Mouse (Mus musculus) heart, postnatal 0 days (tissue): ENCODE results near the gene Btn2a2. TPM values are rescaled to one million over a fixed set of nuclear protein-coding genes. Genes with fewer than 3 reads are reported as not detected.

Source experiments
- ATAC-seq: fragments of 200-750 bp; cut with Nextera tagmentation; 2 replicates; pipeline ENCODE4 v1.8.0; 2017; ENCODE audit warnings: low read depth, moderate number of reproducible peaks, moderate library complexity; ENCODE audit not compliant: insufficient read depth
- DNase-seq: peaks from one replicate; pipeline ENCODE4 v3.0.0-alpha.2; 2016; ENCODE audit warnings: low spot score
- H3K27ac ChIP-seq: fragments of 300-500 bp; sonication (generic); 2 replicates; pipeline ENCODE4 v1.5.1; 2014; ENCODE audit warnings: low read depth, mild to moderate bottlenecking
- H3K27me3 ChIP-seq: fragments of 300-500 bp; sonication (generic); 2 replicates; pipeline ENCODE4 v1.6.1; 2014; ENCODE audit warnings: low read length, mixed read lengths; ENCODE audit not compliant: control insufficient read depth, insufficient read depth
- H3K36me3 ChIP-seq: fragments of 300-500 bp; sonication (generic); replicated peaks from 2 replicates; pipeline ENCODE4 v1.6.1; 2014; ENCODE audit warnings: low read length, mixed read lengths; ENCODE audit not compliant: control insufficient read depth, insufficient read depth
- H3K4me1 ChIP-seq: fragments of 300-500 bp; sonication (generic); 2 replicates; pipeline ENCODE4 v1.6.1; 2014; ENCODE audit warnings: antibody characterized with exemption; ENCODE audit not compliant: control insufficient read depth, insufficient read depth
- H3K4me2 ChIP-seq: fragments of 300-500 bp; sonication (generic); 2 replicates; pipeline ENCODE4 v1.6.1; 2014; ENCODE audit warnings: low read depth, mild to moderate bottlenecking, low read length, moderate library complexity
- H3K4me3 ChIP-seq: fragments of 300-500 bp; sonication (generic); 2 replicates; pipeline ENCODE4 v1.5.1; 2014; ENCODE audit warnings: low read depth, low read length
- H3K9ac ChIP-seq: fragments of 300-500 bp; sonication (generic); replicated peaks from 2 replicates; pipeline ENCODE4 v1.6.1; 2014; ENCODE audit warnings: low read depth, low read length, mixed read lengths
- H3K9me3 ChIP-seq: fragments of 300-500 bp; sonication (generic); replicated peaks from 2 replicates; pipeline ENCODE4 v1.6.1; 2016; ENCODE audit warnings: low read length; ENCODE audit not compliant: control insufficient read depth
- CTCF ChIP-seq: IDR thresholded peaks from 2 replicates; pipeline ENCODE4 v1.5.1; 2016; ENCODE audit warnings: antibody characterized with exemption, control low read depth, low read depth
- EP300 ChIP-seq: IDR thresholded peaks from 2 replicates; pipeline ENCODE4 v1.6.1; 2016; ENCODE audit warnings: antibody characterized with exemption, low read depth
- WGBS: fragments of 180-500 bp; shearing (Covaris S2); extraction: QIAGEN DNeasy Blood & Tissue Kit; methylation state at CpG from one replicate; pipeline ENCODE4 v1.1.7; 2014; 5-methylcytosine and 5-hydroxymethylcytosine counted together
- microRNA-seq: library from miRNA; unstranded; fragments of <30 nt; microRNA quantifications from one replicate; pipeline ENCODE4, GENCODE M21; 2016
- polyA plus RNA-seq: library from polyadenylated mRNA; unstranded; fragments of >200 nt; fragmentation: Nextera tagmentation; extraction: Ambion mirVana; gene quantifications from 2 replicates; pipeline ENCODE4 v1.2.1, GENCODE M21; 2015
- total RNA-seq: library from RNA; depleted of rRNA; stranded (reverse); fragments of >200 nt; gene quantifications from 2 replicates; pipeline ENCODE4 v1.2.3, GENCODE M21; 2014; ENCODE audit warnings: low replicate concordance; rRNA removed

Gene Btn2a2
- total and polyA plus RNA-seq, 2 experiments from 2014 or later: 0.15 TPM; not detected in 1

- Histone ChIP-seq H3K4me3 (peak overlapping the region; percentile 66), H3K4me1 (peaks cover 12% of the 10 kb centered on the region), H3K4me2 (peak overlapping the region; percentile 63), H3K27me3 (no peaks in the 10 kb centered on the region), H3K9ac (peak overlapping the region; percentile 74; the same call in 1 of the 2 replicates), H3K9me3 (no peaks in the 10 kb centered on the region), H3K27ac (peak overlapping the region; percentile 97), H3K36me3 (no peaks in the 10 kb centered on the region)
- DNase-seq: peak; percentile 98
- TF ChIP-seq EP300 (peak; percentile 77; the same call in 1 of the 2 replicates), CTCF (peak; percentile 86)
- ATAC-seq: peak; percentile 92
- 0% methylated on average over 28 of the region's 28 CpGs for WGBS
These were observed 56.0 kb downstream of the Btn2a2 start for GRCm38 (mm10) chr13:23432562-23433201.

GRCm38 (mm10) chr13:23431351-23431771 is 57.3 kb downstream of the Btn2a2 start:
- H3K27me3 ChIP-seq: no peaks in the 10 kb centered on the region
- H3K9ac ChIP-seq: peak overlapping the region; percentile 74
- 1% methylated on average over 15 of the region's 15 CpGs for WGBS
- peak; percentile 86 for DNase-seq
- peak; percentile 50 for ATAC-seq
- H3K27ac ChIP-seq: peak overlapping the region; percentile 97
- peaks cover 12% of the 10 kb centered on the region for H3K4me1 ChIP-seq
- peak overlapping the region; percentile 63 for H3K4me2 ChIP-seq
- TF ChIP-seq EP300 (peak; percentile 74), CTCF (no peak)
- peak overlapping the region; percentile 66 for H3K4me3 ChIP-seq
- no peaks in the 10 kb centered on the region for H3K36me3 ChIP-seq
- no peaks in the 10 kb centered on the region for H3K9me3 ChIP-seq

GRCm38 (mm10) chr13:23430734-23431133 is 57.9 kb downstream of the Btn2a2 start:
- peak overlapping the region; percentile 97 for H3K27ac ChIP-seq
- under 1% methylated on average over 17 of the region's 17 CpGs for WGBS
- no peaks in the 10 kb centered on the region for H3K27me3 ChIP-seq
- TF ChIP-seq EP300 (no peak; the same call in 1 of the 2 replicates), CTCF (peak; percentile 51)
- H3K9ac ChIP-seq: peak overlapping the region; percentile 74
- H3K9me3 ChIP-seq: no peaks in the 10 kb centered on the region
- DNase-seq: peak; percentile 88
- H3K4me2 ChIP-seq: peak overlapping the region; percentile 63
- H3K36me3 ChIP-seq: no peaks in the 10 kb centered on the region
- peaks cover 12% of the 10 kb centered on the region for H3K4me1 ChIP-seq
- H3K4me3 ChIP-seq: peak overlapping the region; percentile 66
- peak; percentile 65 for ATAC-seq

- no peaks in the 10 kb centered on the region for H3K9me3 ChIP-seq
- H3K27ac ChIP-seq: peak overlapping the region; percentile 97
- peak overlapping the region; percentile 66 for H3K4me3 ChIP-seq
- ATAC-seq (no peak), DNase-seq (peak; percentile 16)
- H3K9ac ChIP-seq: peak overlapping the region; percentile 74
- H3K27me3 ChIP-seq: no peaks in the 10 kb centered on the region
- H3K4me1 ChIP-seq: peaks cover 12% of the 10 kb centered on the region
- TF ChIP-seq EP300 (no peak), CTCF (no peak)
- H3K36me3 ChIP-seq: no peaks in the 10 kb centered on the region
- H3K4me2 ChIP-seq: peak overlapping the region; percentile 63
- 26% methylated on average over 10 of the region's 10 CpGs for WGBS
These were observed 58.8 kb downstream of the Btn2a2 start for GRCm38 (mm10) chr13:23429771-23430380.

GRCm38 (mm10) chr13:23428166-23428993 is 60.3 kb downstream of the Btn2a2 start:
- Histone ChIP-seq H3K27me3 (no peaks in the 10 kb centered on the region), H3K4me3 (no peak overlapping the region), H3K27ac (no peak overlapping the region), H3K9ac (no peak overlapping the region), H3K36me3 (no peaks in the 10 kb centered on the region), H3K9me3 (no peaks in the 10 kb centered on the region), H3K4me2 (no peak overlapping the region), H3K4me1 (peaks cover 12% of the 10 kb centered on the region)
- DNase-seq: no peak
- 65% methylated on average over 16 of the region's 16 CpGs for WGBS
- TF ChIP-seq CTCF (no peak), EP300 (no peak)
- no peak for ATAC-seq

Small RNAs within 50 kb of the gene (microRNA-seq; reads per million reads assigned to microRNA genes)
- gene Gm44297 (not detected), gene n-TStga1 (0.54 reads per million)

Other genes starting within 250 kb of the Btn2a2 start
- not detected in 2 replicates for gene Vmn1r223, start 241.7 kb downstream of the Btn2a2 start, total RNA-seq
- not detected in 2 replicates for gene Vmn1r223, start 241.7 kb downstream of the Btn2a2 start, polyA plus RNA-seq
- gene Zfp322a, start 119.6 kb downstream of the Btn2a2 start, total RNA-seq: 10.0 and 11.9 TPM in 2 replicates
- gene Zfp322a, start 119.6 kb downstream of the Btn2a2 start, polyA plus RNA-seq: 27.0 and 28.1 TPM in 2 replicates
- gene Abt1, start 65.0 kb downstream of the Btn2a2 start, total RNA-seq: 6.7 and 7.4 TPM in 2 replicates
- 6.8 and 7.2 TPM in 2 replicates for gene Abt1, start 65.0 kb downstream of the Btn2a2 start, polyA plus RNA-seq
- gene Btn1a1, start 23.0 kb downstream of the Btn2a2 start, total RNA-seq: 0.27 TPM in 1 of 2 replicates, not detected in the other
- gene Btn1a1, start 23.0 kb downstream of the Btn2a2 start, polyA plus RNA-seq: 0.14 and 0.18 TPM in 2 replicates
- 3,824 and 4,565 TPM in 2 replicates for gene Hist1h4h, start 42.2 kb upstream of the Btn2a2 start, total RNA-seq
- gene Hist1h4h, start 42.2 kb upstream of the Btn2a2 start, polyA plus RNA-seq: 30.4 and 37.5 TPM in 2 replicates
- gene Hist1h2af, start 45.0 kb upstream of the Btn2a2 start, total RNA-seq: 369 and 922 TPM in 2 replicates
- 1.3 and 2.6 TPM in 2 replicates for gene Hist1h2af, start 45.0 kb upstream of the Btn2a2 start, polyA plus RNA-seq
- 709 and 989 TPM in 2 replicates for gene Hist1h3g, start 46.6 kb upstream of the Btn2a2 start, total RNA-seq
- 2.4 and 2.5 TPM in 2 replicates for gene Hist1h3g, start 46.6 kb upstream of the Btn2a2 start, polyA plus RNA-seq
- 82.5 and 133 TPM in 2 replicates for gene Hist1h2bh, start 54.5 kb upstream of the Btn2a2 start, total RNA-seq
- 0.25 and 0.31 TPM in 2 replicates for gene Hist1h2bh, start 54.5 kb upstream of the Btn2a2 start, polyA plus RNA-seq
- 441 and 779 TPM in 2 replicates for gene Hist1h3f, start 55.2 kb upstream of the Btn2a2 start, total RNA-seq
- gene Hist1h3f, start 55.2 kb upstream of the Btn2a2 start, polyA plus RNA-seq: 0.29 and 0.45 TPM in 2 replicates
- gene Hist1h4f, start 62.8 kb upstream of the Btn2a2 start, total RNA-seq: 2,919 and 3,073 TPM in 2 replicates
- gene Hist1h4f, start 62.8 kb upstream of the Btn2a2 start, polyA plus RNA-seq: 0.65 TPM in 1 of 2 replicates, not detected in the other
- 61.7 and 66.1 TPM in 2 replicates for gene Hist1h1d, start 64.4 kb upstream of the Btn2a2 start, total RNA-seq
- gene Hist1h1d, start 64.4 kb upstream of the Btn2a2 start, polyA plus RNA-seq: 0.16 and 0.20 TPM in 2 replicates
- gene Hist1h3e, start 73.5 kb upstream of the Btn2a2 start, total RNA-seq: 625 and 977 TPM in 2 replicates
- 0.70 and 0.97 TPM in 2 replicates for gene Hist1h3e, start 73.5 kb upstream of the Btn2a2 start, polyA plus RNA-seq
- 171 and 312 TPM in 2 replicates for gene Hist1h2ae, start 82.4 kb upstream of the Btn2a2 start, total RNA-seq
- gene Hist1h2ae, start 82.4 kb upstream of the Btn2a2 start, polyA plus RNA-seq: 12.1 and 14.3 TPM in 2 replicates
- gene Hist1h2bg, start 82.5 kb upstream of the Btn2a2 start, total RNA-seq: 1,110 and 1,666 TPM in 2 replicates
- gene Hist1h2bg, start 82.5 kb upstream of the Btn2a2 start, polyA plus RNA-seq: 2.5 and 4.3 TPM in 2 replicates
- 603 and 951 TPM in 2 replicates for gene Hist1h2bf, start 85.3 kb upstream of the Btn2a2 start, total RNA-seq
- 1.3 and 1.6 TPM in 2 replicates for gene Hist1h2bf, start 85.3 kb upstream of the Btn2a2 start, polyA plus RNA-seq
- 568 and 769 TPM in 2 replicates for gene Hist1h2ad, start 85.5 kb upstream of the Btn2a2 start, total RNA-seq
- gene Hist1h2ad, start 85.5 kb upstream of the Btn2a2 start, polyA plus RNA-seq: 0.27 and 1.8 TPM in 2 replicates
- gene Hist1h3d, start 86.9 kb upstream of the Btn2a2 start, total RNA-seq: 116 and 155 TPM in 2 replicates
- 1.2 and 1.8 TPM in 2 replicates for gene Hist1h3d, start 86.9 kb upstream of the Btn2a2 start, polyA plus RNA-seq
- 1,649 and 2,136 TPM in 2 replicates for gene Hist1h4d, start 92.7 kb upstream of the Btn2a2 start, total RNA-seq
- gene Hist1h4d, start 92.7 kb upstream of the Btn2a2 start, polyA plus RNA-seq: 18.8 and 21.2 TPM in 2 replicates
- 253 and 309 TPM in 2 replicates for gene Hist1h2be, start 132.3 kb upstream of the Btn2a2 start, total RNA-seq
- gene Hist1h2be, start 132.3 kb upstream of the Btn2a2 start, polyA plus RNA-seq: 0.82 and 1.2 TPM in 2 replicates
- 271 and 391 TPM in 2 replicates for gene Hist1h1e, start 133.7 kb upstream of the Btn2a2 start, total RNA-seq
- 5.6 and 6.7 TPM in 2 replicates for gene Hist1h1e, start 133.7 kb upstream of the Btn2a2 start, polyA plus RNA-seq
- 62.8 and 88.1 TPM in 2 replicates for gene Hist1h2ac, start 195.1 kb upstream of the Btn2a2 start, total RNA-seq
- 0.45 and 0.49 TPM in 2 replicates for gene Hist1h2ac, start 195.1 kb upstream of the Btn2a2 start, polyA plus RNA-seq
- 253 and 309 TPM in 2 replicates for gene Hist1h2bc, start 195.3 kb upstream of the Btn2a2 start, total RNA-seq
- gene Hist1h2bc, start 195.3 kb upstream of the Btn2a2 start, polyA plus RNA-seq: 94.4 and 115 TPM in 2 replicates
- 0.23 and 2.0 TPM in 2 replicates for gene Hist1h1t, start 207.0 kb upstream of the Btn2a2 start, total RNA-seq
- not detected in 2 replicates for gene Hist1h1t, start 207.0 kb upstream of the Btn2a2 start, polyA plus RNA-seq
- gene Hist1h4c, start 209.6 kb upstream of the Btn2a2 start, total RNA-seq: 1,145 and 1,607 TPM in 2 replicates
- gene Hist1h4c, start 209.6 kb upstream of the Btn2a2 start, polyA plus RNA-seq: 1.5 and 1.7 TPM in 2 replicates
- 21.4 and 25.9 TPM in 2 replicates for gene Hfe, start 222.0 kb upstream of the Btn2a2 start, total RNA-seq
- 18.0 and 22.3 TPM in 2 replicates for gene Hfe, start 222.0 kb upstream of the Btn2a2 start, polyA plus RNA-seq
- gene Hist1h1c, start 250.0 kb upstream of the Btn2a2 start, total RNA-seq: 770 and 1,043 TPM in 2 replicates
- gene Hist1h1c, start 250.0 kb upstream of the Btn2a2 start, polyA plus RNA-seq: 73.4 and 101 TPM in 2 replicates